In the genomic region with DNA sequence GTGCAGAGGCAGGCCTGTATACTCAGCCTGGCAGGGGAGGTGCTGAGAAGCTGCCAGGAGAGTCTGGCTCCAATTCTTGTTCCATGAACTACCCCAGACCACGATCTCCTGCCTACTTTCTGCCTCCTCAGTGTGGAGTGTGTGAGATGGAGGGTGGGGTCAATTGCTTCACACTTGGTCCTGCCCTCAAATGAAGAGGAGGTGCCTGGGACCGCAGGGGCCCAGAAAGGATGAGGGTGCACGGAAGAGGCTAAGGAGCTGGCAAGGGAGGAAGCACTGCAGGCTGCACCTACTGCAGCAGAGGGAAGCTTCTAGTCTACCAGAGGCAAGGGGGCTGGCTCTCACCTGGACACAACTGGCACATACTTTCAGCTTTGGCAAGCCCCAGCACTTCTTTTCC, we compare ENCODE assay signal across 8 mouse cellular contexts. TPM values are rescaled to one million over a fixed set of nuclear protein-coding genes. Genes with fewer than 3 reads are reported as not detected.
A peak's percentile ranks its signal among the peaks of the same experiment; 100 is the strongest.
DNase-seq lines count a peak whose midpoint lies in the region; ATAC-seq and TF ChIP-seq lines count a peak whose summit lies in the region.

No protein-coding gene starts in this region.

- TF ChIP-seq POLR2A in small intestine, adult 2 months (IDR thresholded peaks at IDR 0.05; ENCODE audit: low read depth, low read length) = no peak

- H3K9ac ChIP-seq in intestine, embryonic 16.5 days (ENCODE audit: low read depth, low read length) = peak overlapping the region; percentile 78
- H3K9ac ChIP-seq in lung, embryonic 16.5 days (ENCODE audit: low read length) = peak overlapping the region; percentile 60

- intact Hi-C loops in left cerebral cortex, adult 2 months (cut with DNase I) = loop anchor here (10.0 kb wide), 2 partner anchors 310 to 450 kb away; a partner anchor contains a TSS

- peak overlapping the region; percentile 49 for H3K4me2 ChIP-seq in intestine, embryonic 16.5 days (ENCODE audit: low read depth, low read length)
- peak overlapping the region; percentile 68 for H3K4me2 ChIP-seq in lung, embryonic 16.5 days (ENCODE audit: low read depth, low read length)

- no peaks in the 10 kb centered on the region for H3K36me3 ChIP-seq in intestine, embryonic 16.5 days (ENCODE audit: control insufficient read depth, insufficient read depth, low read length)
- H3K36me3 ChIP-seq in lung, embryonic 16.5 days (ENCODE audit: control insufficient read depth, insufficient read depth, low read length) = no peaks in the 10 kb centered on the region; the same call in 1 of the 2 replicates
- H3K36me3 ChIP-seq in small intestine, adult 2 months (ENCODE audit: control insufficient read depth, insufficient read depth, low read length) = no peaks in the 10 kb centered on the region; the same call in none of the 2 replicates

- no peak overlapping the region for H3K27ac ChIP-seq in left cerebral cortex, adult 2 months
- peak overlapping the region; percentile 20; the same call in 1 of the 2 replicates for H3K27ac ChIP-seq in intestine, embryonic 16.5 days (ENCODE audit: low read length)
- H3K27ac ChIP-seq in lung, embryonic 16.5 days (ENCODE audit: low read length) = peak overlapping the region; percentile 31
- 0 out of 2 replicates have a peak overlapping the region, but pooled peaks have one; percentile 99 for H3K27ac ChIP-seq in small intestine, adult 2 months (ENCODE audit: insufficient read depth, low read depth, low read length)

- no peaks in the 10 kb centered on the region for H3K9me3 ChIP-seq in intestine, embryonic 16.5 days (ENCODE audit: control insufficient read depth, low read length)
- H3K9me3 ChIP-seq in lung, embryonic 16.5 days (ENCODE audit: control insufficient read depth, low read length) = no peaks in the 10 kb centered on the region

- no peaks in the 10 kb centered on the region for H3K27me3 ChIP-seq in intestine, embryonic 16.5 days (replicated peaks; ENCODE audit: control insufficient read depth, insufficient read depth, low read length)
- H3K27me3 ChIP-seq in lung, embryonic 16.5 days (ENCODE audit: control insufficient read depth, insufficient read depth, low read depth, low read length) = no peaks in the 10 kb centered on the region
- H3K27me3 ChIP-seq in small intestine, adult 2 months (ENCODE audit: control insufficient read depth, insufficient read depth, low read length) = no peaks in the 10 kb centered on the region

- peaks cover 12% of the 10 kb centered on the region for H3K4me1 ChIP-seq in intestine, embryonic 16.5 days (ENCODE audit: control insufficient read depth, insufficient read depth, low read length)
- peaks cover 13% of the 10 kb centered on the region; the same call in 1 of the 2 replicates for H3K4me1 ChIP-seq in lung, embryonic 16.5 days (replicated peaks; ENCODE audit: control insufficient read depth, insufficient read depth, low read length)
- peaks cover 9% of the 10 kb centered on the region; the same call in 1 of the 2 replicates for H3K4me1 ChIP-seq in small intestine, adult 2 months (ENCODE audit: control insufficient read depth, insufficient read depth, insufficient read length, low read length)

- 27% methylated on average over 3 of the region's 3 CpGs for WGBS in intestine, embryonic 16.5 days
- 31% methylated on average over 3 of the region's 3 CpGs for WGBS in lung, embryonic 16.5 days
- WGBS in small intestine, adult 2 months = 15% methylated on average over 3 of the region's 3 CpGs

- H3K4me3 ChIP-seq in left cerebral cortex, adult 2 months = peak overlapping the region; percentile 41
- H3K4me3 ChIP-seq in intestine, embryonic 16.5 days (ENCODE audit: low read length) = peak overlapping the region; percentile 70
- H3K4me3 ChIP-seq in lung, embryonic 16.5 days (ENCODE audit: low read length) = peak overlapping the region; percentile 77
- H3K4me3 ChIP-seq in small intestine, adult 2 months (ENCODE audit: low read depth, low read length) = peak overlapping the region; percentile 100

- no peak for DNase-seq in left cerebral cortex, adult 2 months (ENCODE audit: extremely low spot score in 1 of 2, low spot score in 2 of 2)
- no peak for DNase-seq in left cerebral cortex, adult 11 months (ENCODE audit: low spot score)
- DNase-seq in embryo, embryonic 9.5 days (ENCODE audit: extremely low spot score) = no peak
- DNase-seq in frontal cortex, postnatal 10 days (ENCODE audit: low spot score in 2 of 2) = no peak

- peak; percentile 56 for ATAC-seq in erythroblast, adult 5-6 weeks (replicated peaks; ENCODE audit: low FRiP score, poor library complexity, severe bottlenecking)
- ATAC-seq in intestine, embryonic 16.5 days = peak; percentile 30; the same call in 1 of the 2 replicates
- ATAC-seq in lung, embryonic 16.5 days (ENCODE audit: low read depth) = no peak

- TF ChIP-seq CTCF in left cerebral cortex, adult 2 months (IDR thresholded peaks at IDR 0.05) = no peak
- TF ChIP-seq CTCF in small intestine, adult 2 months (IDR thresholded peaks at IDR 0.05; ENCODE audit: extremely low read depth, insufficient read length, insufficient replicate concordance, low read depth, low read length) = no peak

RNA-seq across cellular contexts. Expression of a gene that starts 1.8 kb away (rescaled TPM):
- total RNA-seq in left cerebral cortex, adult 2 months (2021) = 10 to 100 TPM; 74.7 to 75.1 TPM
- 67.9 and 78.2 TPM in 2 replicates for total RNA-seq in erythroblast, adult 5-6 weeks (2015; ENCODE audit: low replicate concordance)
- total RNA-seq in erythroblast, adult 5-6 weeks (2017; ENCODE audit: low replicate concordance) = 45.2 and 47.4 TPM in 2 replicates
- polyA plus RNA-seq in intestine, embryonic 16.5 days (2015; fragmentation: Nextera tagmentation; extraction: Ambion mirVana) = 33.8 and 34.2 TPM in 2 replicates
- 48.4 and 48.7 TPM in 2 replicates for polyA plus RNA-seq in lung, embryonic 16.5 days (2015; fragmentation: Nextera tagmentation; extraction: Ambion mirVana)
- polyA plus RNA-seq in small intestine, adult 2 months (2012; rRNA removed) = 38.2 and 53.4 TPM in 2 replicates

RNA-seq across cellular contexts. Expression of a gene that starts 33.7 kb away (rescaled TPM):
- 1 to 10 TPM; 5.2 to 6.0 TPM for total RNA-seq in left cerebral cortex, adult 2 months (2021)
- 7.7 TPM in 1 of 2 replicates, not detected in the other for total RNA-seq in erythroblast, adult 5-6 weeks (2015; ENCODE audit: low replicate concordance)
- 5.4 and 12.4 TPM in 2 replicates for total RNA-seq in erythroblast, adult 5-6 weeks (2017; ENCODE audit: low replicate concordance)
- 351 and 523 TPM in 2 replicates for polyA plus RNA-seq in intestine, embryonic 16.5 days (2015; fragmentation: Nextera tagmentation; extraction: Ambion mirVana)
- 43.7 and 43.9 TPM in 2 replicates for polyA plus RNA-seq in lung, embryonic 16.5 days (2015; fragmentation: Nextera tagmentation; extraction: Ambion mirVana)
- polyA plus RNA-seq in small intestine, adult 2 months (2012; rRNA removed) = 2.4 and 4.2 TPM in 2 replicates

RNA-seq across cellular contexts. Expression of a gene that starts 42.6 kb away (rescaled TPM):
- total RNA-seq in left cerebral cortex, adult 2 months (2021) = 10 to 100 TPM; 56.8 to 61.2 TPM
- 10.6 and 26.8 TPM in 2 replicates for total RNA-seq in erythroblast, adult 5-6 weeks (2015; ENCODE audit: low replicate concordance)
- total RNA-seq in erythroblast, adult 5-6 weeks (2017; ENCODE audit: low replicate concordance) = 18.1 TPM in 2 replicates
- 170 and 184 TPM in 2 replicates for polyA plus RNA-seq in intestine, embryonic 16.5 days (2015; fragmentation: Nextera tagmentation; extraction: Ambion mirVana)
- 132 and 136 TPM in 2 replicates for polyA plus RNA-seq in lung, embryonic 16.5 days (2015; fragmentation: Nextera tagmentation; extraction: Ambion mirVana)
- 33.3 and 50.5 TPM in 2 replicates for polyA plus RNA-seq in small intestine, adult 2 months (2012; rRNA removed)

RNA-seq across cellular contexts. Expression of a gene that starts 42.7 kb away (rescaled TPM):
- 1 to 10 TPM; 4.1 to 6.1 TPM for total RNA-seq in left cerebral cortex, adult 2 months (2021)
- total RNA-seq in erythroblast, adult 5-6 weeks (2015; ENCODE audit: low replicate concordance) = 15.5 and 16.3 TPM in 2 replicates
- total RNA-seq in erythroblast, adult 5-6 weeks (2017; ENCODE audit: low replicate concordance) = 18.4 and 23.4 TPM in 2 replicates
- polyA plus RNA-seq in intestine, embryonic 16.5 days (2015; fragmentation: Nextera tagmentation; extraction: Ambion mirVana) = 5.7 and 6.8 TPM in 2 replicates
- polyA plus RNA-seq in lung, embryonic 16.5 days (2015; fragmentation: Nextera tagmentation; extraction: Ambion mirVana) = 3.1 and 3.5 TPM in 2 replicates
- 16.7 and 22.9 TPM in 2 replicates for polyA plus RNA-seq in small intestine, adult 2 months (2012; rRNA removed)

RNA-seq across cellular contexts. Expression of a gene that starts 59.4 kb away (rescaled TPM):
- 10 to 100 TPM; 47.9 to 54.2 TPM for total RNA-seq in left cerebral cortex, adult 2 months (2021)
- 20.4 and 23.2 TPM in 2 replicates for total RNA-seq in erythroblast, adult 5-6 weeks (2015; ENCODE audit: low replicate concordance)
- 21.8 and 49.6 TPM in 2 replicates for total RNA-seq in erythroblast, adult 5-6 weeks (2017; ENCODE audit: low replicate concordance)
- polyA plus RNA-seq in intestine, embryonic 16.5 days (2015; fragmentation: Nextera tagmentation; extraction: Ambion mirVana) = 50.4 and 51.7 TPM in 2 replicates
- 57.7 and 61.6 TPM in 2 replicates for polyA plus RNA-seq in lung, embryonic 16.5 days (2015; fragmentation: Nextera tagmentation; extraction: Ambion mirVana)
- polyA plus RNA-seq in small intestine, adult 2 months (2012; rRNA removed) = 85.9 and 96.8 TPM in 2 replicates

Comparison
In these comparisons a context has a peak if more than half of its experiments do, and no peak if none do; other contexts are left out.
1. H3K4me3 ChIP-seq: peak in every context shown above with its lines; median percentile 100 in small intestine, adult 2 months; 77 in lung, embryonic 16.5 days; 70 in intestine, embryonic 16.5 days; 41 in left cerebral cortex, adult 2 months.